Mouse (Mus musculus): ENCODE results near the gene Slc19a1.

Slc19a1 gene

GRCm38 (mm10) chr10:77093817-77094216, 61.8 kb downstream of the Slc19a1 start:
- no peak for DNase-seq (ENCODE audit: low spot score)

- no peak for DNase-seq (ENCODE audit: low spot score)
Observed at GRCm38 (mm10) chr10:77095666-77096065, 63.6 kb downstream of the Slc19a1 start.

GRCm38 (mm10) chr10:77097006-77097889, 65.2 kb downstream of the Slc19a1 start:
- no peak for DNase-seq (ENCODE audit: low spot score)

GRCm38 (mm10) chr10:77097890-77098200, 65.8 kb downstream of the Slc19a1 start:
- no peak for DNase-seq (ENCODE audit: low spot score)

- no peak for DNase-seq (ENCODE audit: low spot score)
Observed at GRCm38 (mm10) chr10:77098619-77099018, 66.6 kb downstream of the Slc19a1 start.

GRCm38 (mm10) chr10:77099777-77100176, 67.7 kb downstream of the Slc19a1 start:
- no peak for DNase-seq (ENCODE audit: low spot score)

GRCm38 (mm10) chr10:77103689-77104088, 71.6 kb downstream of the Slc19a1 start:
- DNase-seq (ENCODE audit: low spot score), result no peak

- DNase-seq (ENCODE audit: low spot score), result no peak
Observed at GRCm38 (mm10) chr10:77104327-77104726, 72.3 kb downstream of the Slc19a1 start.

- DNase-seq (ENCODE audit: low spot score), result no peak
Observed at GRCm38 (mm10) chr10:77108106-77108505, 76.1 kb downstream of the Slc19a1 start.

GRCm38 (mm10) chr10:77110010-77110409, 78.0 kb downstream of the Slc19a1 start:
- DNase-seq (ENCODE audit: low spot score), result no peak

All from retina, embryonic 14.5 days (tissue).